ENCODE assay signal across 35 mouse cellular contexts in the genomic region with DNA sequence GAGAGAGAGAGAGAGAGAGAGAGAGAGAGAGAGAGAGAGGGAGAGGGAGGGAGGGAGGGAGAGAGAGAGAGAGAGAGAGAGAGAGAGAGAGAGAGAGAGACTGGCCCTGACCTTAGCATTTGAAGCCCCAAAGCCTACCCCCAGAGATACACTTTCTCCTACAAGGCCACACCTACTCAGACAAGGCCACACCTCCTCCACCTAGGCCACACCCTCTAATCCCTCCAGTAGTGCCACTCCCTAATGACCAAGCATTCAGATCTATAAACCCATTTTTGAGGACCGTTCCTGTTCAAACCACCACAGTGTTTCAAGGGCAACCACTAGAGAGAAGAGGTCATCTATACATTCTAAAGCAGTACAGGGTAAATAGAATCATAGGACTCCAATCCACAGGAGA. TPM values are rescaled to one million over a fixed set of nuclear protein-coding genes. Genes with fewer than 3 reads are reported as not detected.
DNase-seq lines count a peak whose midpoint lies in the region; ATAC-seq and TF ChIP-seq lines count a peak whose summit lies in the region.
"Had no signal": no experiment of that assay in that cellular context is flagged by ENCODE, and none has a peak within 500 bp of the region (broad histone marks: within the 10 kb centered on the region; RNA-seq: fewer than 3 reads in every experiment).

No protein-coding gene starts in this region.

- 92% methylated on average over 1 of the region's 1 CpGs for WGBS in hindbrain, postnatal 0 days
- 86% methylated on average over 1 of the region's 1 CpGs for WGBS in hindbrain, embryonic 13.5 days
- WGBS in liver, embryonic 11.5 days = 80% methylated on average over 1 of the region's 1 CpGs

- TF ChIP-seq CTCF in hindbrain, postnatal 0 days (IDR thresholded peaks at IDR 0.05; ENCODE audit: low read depth) = no peak

- peak; percentile 0 for DNase-seq in hindbrain, postnatal 0 days (ENCODE audit: low spot score)
- peak; percentile 4 for DNase-seq in urinary bladder, adult 2 months (ENCODE audit: low spot score)
- no peak for DNase-seq in urinary bladder, postnatal 14 days (ENCODE audit: low spot score)
- DNase-seq in liver, embryonic 11.5 days (ENCODE audit: low spot score) = no peak
- no peak for DNase-seq in gastrocnemius, postnatal 10 days
- DNase-seq in thymus, postnatal 10 days (ENCODE audit: low spot score in 2 of 2) = no peak
- DNase-seq: adrenal gland, adult 8-10 months; cerebellum, adult 11 months; gastrocnemius, adult 2 months; heart, adult 2 months; heart, postnatal 10 days; kidney, adult 18-20 months; kidney, postnatal 4 days; lung, adult 2 months; lung, postnatal 10 days; midbrain, embryonic 14.5 days; retina, postnatal 1 day; thymus, postnatal 14 days had no signal

- H3K4me3 ChIP-seq in hindbrain, postnatal 0 days (ENCODE audit: low read length) = no peak overlapping the region
- no peak overlapping the region for H3K4me3 ChIP-seq in hindbrain, embryonic 13.5 days
- no peak overlapping the region for H3K4me3 ChIP-seq in liver, embryonic 11.5 days (ENCODE audit: low read depth, low read length)
- H3K4me3 ChIP-seq: embryonic facial prominence, embryonic 10.5 days; embryonic facial prominence, embryonic 15.5 days; gastrocnemius, adult 2 months; heart, adult 2 months; heart, embryonic 13.5 days; hindbrain, embryonic 15.5 days; limb, embryonic 10.5 days; limb, embryonic 15.5 days; neural tube, embryonic 15.5 days had no signal

- no peaks in the 10 kb centered on the region for H3K27me3 ChIP-seq in hindbrain, postnatal 0 days (ENCODE audit: insufficient read depth, low read length)
- H3K27me3 ChIP-seq in hindbrain, embryonic 13.5 days = peaks cover 5% of the 10 kb centered on the region; the same call in 1 of the 2 replicates
- H3K27me3 ChIP-seq in liver, embryonic 11.5 days (replicated peaks; ENCODE audit: control insufficient read depth, insufficient read depth, low read length) = peaks cover 30% of the 10 kb centered on the region
- H3K27me3 ChIP-seq: hindbrain, embryonic 15.5 days; neural tube, embryonic 15.5 days had no signal

- H3K9me3 ChIP-seq in hindbrain, postnatal 0 days (ENCODE audit: low read length) = no peaks in the 10 kb centered on the region
- H3K9me3 ChIP-seq in hindbrain, embryonic 13.5 days = no peaks in the 10 kb centered on the region
- H3K9me3 ChIP-seq in liver, embryonic 11.5 days (ENCODE audit: control insufficient read depth, low read length) = no peaks in the 10 kb centered on the region
- H3K9me3 ChIP-seq: embryonic facial prominence, embryonic 10.5 days; embryonic facial prominence, embryonic 15.5 days; heart, embryonic 13.5 days; hindbrain, embryonic 15.5 days; limb, embryonic 10.5 days; limb, embryonic 15.5 days; neural tube, embryonic 15.5 days had no signal

- 0 out of 2 replicates have a peak, but pooled peaks cover 4% of the 10 kb centered on the region for H3K4me1 ChIP-seq in hindbrain, postnatal 0 days (ENCODE audit: insufficient read depth, low read length)
- peaks cover 31% of the 10 kb centered on the region for H3K4me1 ChIP-seq in hindbrain, embryonic 13.5 days (replicated peaks)
- H3K4me1 ChIP-seq in liver, embryonic 11.5 days (replicated peaks; ENCODE audit: control insufficient read depth, insufficient read depth, low read length) = no peaks in the 10 kb centered on the region
- H3K4me1 ChIP-seq: embryonic facial prominence, embryonic 15.5 days; limb, embryonic 10.5 days; limb, embryonic 15.5 days had no signal

- H3K9ac ChIP-seq in hindbrain, postnatal 0 days (replicated peaks; ENCODE audit: low read length) = no peak overlapping the region
- no peak overlapping the region for H3K9ac ChIP-seq in hindbrain, embryonic 13.5 days
- H3K9ac ChIP-seq in liver, embryonic 11.5 days (ENCODE audit: low read depth, low read length) = no peak overlapping the region
- H3K9ac ChIP-seq: embryonic facial prominence, embryonic 15.5 days; heart, embryonic 13.5 days; hindbrain, embryonic 15.5 days; limb, embryonic 15.5 days; neural tube, embryonic 15.5 days had no signal

- H3K36me3 ChIP-seq in hindbrain, postnatal 0 days (ENCODE audit: insufficient read depth, low read length) = peaks cover 23% of the 10 kb centered on the region
- H3K36me3 ChIP-seq in hindbrain, embryonic 13.5 days = peaks cover 74% of the 10 kb centered on the region
- no peaks in the 10 kb centered on the region for H3K36me3 ChIP-seq in liver, embryonic 11.5 days (ENCODE audit: control insufficient read depth, insufficient read depth, low read length)
- H3K36me3 ChIP-seq: embryonic facial prominence, embryonic 15.5 days; limb, embryonic 10.5 days had no signal

- no peak overlapping the region for H3K4me2 ChIP-seq in hindbrain, postnatal 0 days (ENCODE audit: low read depth, low read length)
- no peak overlapping the region for H3K4me2 ChIP-seq in hindbrain, embryonic 13.5 days
- no peak overlapping the region for H3K4me2 ChIP-seq in liver, embryonic 11.5 days
- H3K4me2 ChIP-seq: embryonic facial prominence, embryonic 15.5 days; heart, embryonic 13.5 days; hindbrain, embryonic 15.5 days; limb, embryonic 15.5 days; neural tube, embryonic 15.5 days had no signal

- no peak for ATAC-seq in hindbrain, postnatal 0 days
- ATAC-seq in hindbrain, embryonic 13.5 days (ENCODE audit: low FRiP score) = no peak
- ATAC-seq in liver, embryonic 11.5 days (replicated peaks; ENCODE audit: low FRiP score) = peak; percentile 56; the same call in 1 of the 2 replicates
- ATAC-seq in megakaryocyte progenitor cell, adult 5-6 weeks (replicated peaks; ENCODE audit: poor library complexity) = 0 out of 2 replicates have a peak, but pooled peaks have one; percentile 40
- ATAC-seq: CD4-positive, CD25-positive, alpha-beta regulatory T cell, adult 4 months; forebrain, embryonic 16.5 days had no signal

- no peak overlapping the region for H3K27ac ChIP-seq in hindbrain, postnatal 0 days
- H3K27ac ChIP-seq in hindbrain, embryonic 13.5 days = no peak overlapping the region
- H3K27ac ChIP-seq in liver, embryonic 11.5 days (ENCODE audit: low read depth, low read length) = no peak overlapping the region
- H3K27ac ChIP-seq: embryonic facial prominence, embryonic 10.5 days; embryonic facial prominence, embryonic 15.5 days; gastrocnemius, adult 2 months; heart, adult 2 months; heart, embryonic 13.5 days; hindbrain, embryonic 15.5 days; kidney, postnatal 0 days; limb, embryonic 10.5 days; limb, embryonic 15.5 days; macrophage; neural tube, embryonic 15.5 days had no signal

RNA-seq across cellular contexts. Expression of a gene that starts 8.9 kb away (rescaled TPM):
- 10.2 and 15.5 TPM in 2 replicates for total RNA-seq in hindbrain, postnatal 0 days (2014; rRNA removed)
- 3.1 and 3.8 TPM in 2 replicates for polyA plus RNA-seq in hindbrain, postnatal 0 days (2015; fragmentation: Nextera tagmentation; extraction: Ambion mirVana)
- 5.6 and 6.5 TPM in 2 replicates for polyA plus RNA-seq in hindbrain, embryonic 13.5 days (2015; fragmentation: Nextera tagmentation; extraction: Ambion mirVana)
- 0.10 and 0.22 TPM in 2 replicates for polyA plus RNA-seq in urinary bladder, adult 2 months (2012; rRNA removed)
- 5.6 and 6.4 TPM in 2 replicates for polyA plus RNA-seq in liver, embryonic 11.5 days (2014; fragmentation: Nextera tagmentation; extraction: Ambion mirVana)
- not detected in 2 replicates for total RNA-seq in megakaryocyte progenitor cell, adult 5-6 weeks (2015)
- total RNA-seq in megakaryocyte progenitor cell, adult 5-6 weeks (2017) = not detected in 2 replicates
- not detected for total RNA-seq in gastrocnemius, postnatal 10 days (2021)
- total RNA-seq: gastrocnemius, adult 2 months; gastrocnemius, postnatal 4 days; hematopoietic stem cell, adult 5-6 weeks; monocyte, adult 5-6 weeks had no signal
- polyA plus RNA-seq: embryonic facial prominence, embryonic 10.5 days; intestine, embryonic 14.5 days; limb, embryonic 10.5 days; macrophage had no signal

RNA-seq across cellular contexts. Expression of a gene that starts 11.5 kb away (rescaled TPM):
- 32.7 and 44.5 TPM in 2 replicates for total RNA-seq in hindbrain, postnatal 0 days (2014; rRNA removed)
- polyA plus RNA-seq in hindbrain, postnatal 0 days (2015; fragmentation: Nextera tagmentation; extraction: Ambion mirVana) = 28.3 and 32.7 TPM in 2 replicates
- polyA plus RNA-seq in hindbrain, embryonic 13.5 days (2015; fragmentation: Nextera tagmentation; extraction: Ambion mirVana) = 45.8 and 46.2 TPM in 2 replicates
- polyA plus RNA-seq in urinary bladder, adult 2 months (2012; rRNA removed) = 85.0 and 110 TPM in 2 replicates
- 145 and 146 TPM in 2 replicates for polyA plus RNA-seq in liver, embryonic 11.5 days (2014; fragmentation: Nextera tagmentation; extraction: Ambion mirVana)
- 27.5 and 35.2 TPM in 2 replicates for total RNA-seq in megakaryocyte progenitor cell, adult 5-6 weeks (2015)
- total RNA-seq in megakaryocyte progenitor cell, adult 5-6 weeks (2017) = 17.4 and 22.6 TPM in 2 replicates
- total RNA-seq in gastrocnemius, postnatal 10 days (2021) = 10 to 100 TPM; 61.5 to 68.3 TPM

RNA-seq across cellular contexts. Expression of a gene that starts 27.5 kb away (rescaled TPM):
- 562 and 663 TPM in 2 replicates for total RNA-seq in hindbrain, postnatal 0 days (2014; rRNA removed)
- polyA plus RNA-seq in hindbrain, postnatal 0 days (2015; fragmentation: Nextera tagmentation; extraction: Ambion mirVana) = 19.6 and 22.7 TPM in 2 replicates
- polyA plus RNA-seq in hindbrain, embryonic 13.5 days (2015; fragmentation: Nextera tagmentation; extraction: Ambion mirVana) = 14.6 and 15.6 TPM in 2 replicates
- 1.7 and 2.3 TPM in 2 replicates for polyA plus RNA-seq in urinary bladder, adult 2 months (2012; rRNA removed)
- 0.25 and 0.52 TPM in 2 replicates for polyA plus RNA-seq in liver, embryonic 11.5 days (2014; fragmentation: Nextera tagmentation; extraction: Ambion mirVana)
- total RNA-seq in megakaryocyte progenitor cell, adult 5-6 weeks (2015) = not detected in 2 replicates
- total RNA-seq in megakaryocyte progenitor cell, adult 5-6 weeks (2017) = not detected in 2 replicates
- total RNA-seq in gastrocnemius, postnatal 10 days (2021) = 1 to 10 TPM; 1.9 to 2.5 TPM
- total RNA-seq: gastrocnemius, adult 2 months; hematopoietic stem cell, adult 5-6 weeks; monocyte, adult 5-6 weeks had no signal
- polyA plus RNA-seq: CD4-positive, CD25-positive, alpha-beta regulatory T cell, adult 4 months; macrophage had no signal

RNA-seq across cellular contexts. Expression of a gene that starts 40.0 kb away (rescaled TPM):
- 311 and 319 TPM in 2 replicates for total RNA-seq in hindbrain, postnatal 0 days (2014; rRNA removed)
- 138 and 152 TPM in 2 replicates for polyA plus RNA-seq in hindbrain, postnatal 0 days (2015; fragmentation: Nextera tagmentation; extraction: Ambion mirVana)
- 121 and 126 TPM in 2 replicates for polyA plus RNA-seq in hindbrain, embryonic 13.5 days (2015; fragmentation: Nextera tagmentation; extraction: Ambion mirVana)
- polyA plus RNA-seq in urinary bladder, adult 2 months (2012; rRNA removed) = 127 TPM in 2 replicates
- polyA plus RNA-seq in liver, embryonic 11.5 days (2014; fragmentation: Nextera tagmentation; extraction: Ambion mirVana) = 72.8 and 75.2 TPM in 2 replicates
- 60.6 and 62.7 TPM in 2 replicates for total RNA-seq in megakaryocyte progenitor cell, adult 5-6 weeks (2015)
- 30.4 and 38.3 TPM in 2 replicates for total RNA-seq in megakaryocyte progenitor cell, adult 5-6 weeks (2017)
- 10 to 100 TPM; 50.8 to 52.6 TPM for total RNA-seq in gastrocnemius, postnatal 10 days (2021)

RNA-seq across cellular contexts. Expression of a gene that starts 40.1 kb away (rescaled TPM):
- total RNA-seq in hindbrain, postnatal 0 days (2014; rRNA removed) = 19.7 and 19.8 TPM in 2 replicates
- polyA plus RNA-seq in hindbrain, postnatal 0 days (2015; fragmentation: Nextera tagmentation; extraction: Ambion mirVana) = 26.7 and 31.9 TPM in 2 replicates
- polyA plus RNA-seq in hindbrain, embryonic 13.5 days (2015; fragmentation: Nextera tagmentation; extraction: Ambion mirVana) = 32.2 and 37.4 TPM in 2 replicates
- 10.0 and 12.5 TPM in 2 replicates for polyA plus RNA-seq in urinary bladder, adult 2 months (2012; rRNA removed)
- 4.7 and 5.9 TPM in 2 replicates for polyA plus RNA-seq in liver, embryonic 11.5 days (2014; fragmentation: Nextera tagmentation; extraction: Ambion mirVana)
- 1.2 and 2.5 TPM in 2 replicates for total RNA-seq in megakaryocyte progenitor cell, adult 5-6 weeks (2015)
- 0.30 and 1.7 TPM in 2 replicates for total RNA-seq in megakaryocyte progenitor cell, adult 5-6 weeks (2017)
- 1 to 10 TPM; 4.3 to 5.7 TPM for total RNA-seq in gastrocnemius, postnatal 10 days (2021)
- total RNA-seq: hematopoietic stem cell, adult 5-6 weeks; monocyte, adult 5-6 weeks had no signal

Comparison
In these comparisons a context has a peak if more than half of its experiments do, and no peak if none do; other contexts are left out.
1. DNase-seq: peak in hindbrain, postnatal 0 days (single experiment) and urinary bladder, adult 2 months (single experiment); none in urinary bladder, postnatal 14 days (single experiment), liver, embryonic 11.5 days (single experiment), gastrocnemius, postnatal 10 days (single experiment) and thymus, postnatal 10 days (0 of 2).
2. ATAC-seq: peak in liver, embryonic 11.5 days (single experiment) and megakaryocyte progenitor cell, adult 5-6 weeks (single experiment); none in hindbrain, postnatal 0 days (single experiment) and hindbrain, embryonic 13.5 days (single experiment).